Mouse (Mus musculus) cerebellum, adult 2 months (tissue): ENCODE measurements around the gene Ttc32. TPM values are rescaled to one million over a fixed set of nuclear protein-coding genes. Genes with fewer than 3 reads are reported as not detected.

ENCODE experiments used
- DNase-seq, 2 experiments: peaks; one replicate each; pipeline ENCODE4 v3.0.0; 2021
- H3K27ac ChIP-seq: fragments of 200-500 bp; 2 replicates; pipeline ENCODE4 v1.5.1; 2012; ENCODE audit warnings: low read length, control low read depth, inconsistent platforms; ENCODE audit not compliant: insufficient read depth
- H3K27me3 ChIP-seq: fragments of 200-500 bp; 2 replicates; pipeline ENCODE4 v1.6.1; 2012; ENCODE audit warnings: inconsistent platforms, mild to moderate bottlenecking, low read length, moderate library complexity; ENCODE audit not compliant: control insufficient read depth, insufficient read depth
- H3K4me1 ChIP-seq: fragments of 200-500 bp; 2 replicates; pipeline ENCODE4 v1.6.1; 2011; ENCODE audit warnings: low read length; ENCODE audit not compliant: control insufficient read depth, insufficient read depth
- H3K4me3 ChIP-seq: fragments of 200-500 bp; replicated peaks from 2 replicates; pipeline ENCODE3; 2011; ENCODE audit warnings: mild to moderate bottlenecking, low read depth, low read length, control low read depth; ENCODE audit not compliant: insufficient read depth
- CTCF ChIP-seq: fragments of 200-500 bp; IDR thresholded peaks from 2 replicates; pipeline ENCODE4 v1.5.1; 2011; ENCODE audit warnings: low read depth, mild to moderate bottlenecking, control low read depth, low read length, moderate library complexity, borderline replicate concordance; ENCODE audit not compliant: insufficient read depth
- POLR2A ChIP-seq: fragments of 200-500 bp; IDR thresholded peaks from 2 replicates; pipeline ENCODE4 v1.6.1; 2011; ENCODE audit warnings: low read length, control low read depth, borderline replicate concordance; ENCODE audit not compliant: insufficient read depth
- WGBS: fragments of 180-500 bp; shearing (Covaris S2); methylation state at CpG from one replicate; pipeline ENCODE4 v1.1.7; 2018; 5-methylcytosine and 5-hydroxymethylcytosine counted together
- polyA plus RNA-seq: library from polyadenylated mRNA; depleted of rRNA; stranded (reverse); fragments of >200 nt; gene quantifications from 2 replicates; pipeline ENCODE4 v1.2.3, GENCODE M21; 2012

The Ttc32 gene
- polyA plus RNA-seq, 1 experiment = 6.5 TPM

GRCm38 (mm10) chr12:9033140-9033539 lies 3.3 kb downstream of the Ttc32 start:
- DNase-seq = no peak
- H3K27me3 ChIP-seq = no peaks in the 10 kb centered on the region
- TF ChIP-seq CTCF = no peak
- no peak for TF ChIP-seq POLR2A

GRCm38 (mm10) chr12:9036409-9036808 lies 6.6 kb downstream of the Ttc32 start:
- no peak overlapping the region for H3K4me3 ChIP-seq
- WGBS = 84% methylated on average over 9 of the region's 9 CpGs
- H3K4me1 ChIP-seq = no peaks in the 10 kb centered on the region
- H3K27me3 ChIP-seq = no peaks in the 10 kb centered on the region
- no peak overlapping the region for H3K27ac ChIP-seq
- DNase-seq = no peak
- TF ChIP-seq CTCF (no peak), POLR2A (no peak)

More at GRCm38 (mm10) chr12:9033140-9033539, 3.3 kb downstream of the Ttc32 start:
- Histone ChIP-seq H3K27ac (no peak overlapping the region), H3K4me1 (no peaks in the 10 kb centered on the region), H3K4me3 (no peak overlapping the region)

- Histone ChIP-seq H3K27me3 (no peaks in the 10 kb centered on the region), H3K27ac (no peak overlapping the region), H3K4me1 (no peaks in the 10 kb centered on the region), H3K4me3 (no peak overlapping the region)
- no peak for DNase-seq
- no peak for TF ChIP-seq CTCF
- no peak for TF ChIP-seq POLR2A
- WGBS = 73% methylated on average over 5 of the region's 5 CpGs
Observed at GRCm38 (mm10) chr12:9040177-9040576, 10.4 kb downstream of the Ttc32 start.

GRCm38 (mm10) chr12:9040686-9041085 lies 10.9 kb downstream of the Ttc32 start:
- WGBS = 88% methylated on average over 7 of the region's 7 CpGs
- no peaks in the 10 kb centered on the region for H3K27me3 ChIP-seq
- H3K27ac ChIP-seq = no peak overlapping the region
- no peak for DNase-seq
- H3K4me3 ChIP-seq = no peak overlapping the region
- TF ChIP-seq POLR2A (no peak), CTCF (no peak)
- no peaks in the 10 kb centered on the region for H3K4me1 ChIP-seq

GRCm38 (mm10) chr12:9042316-9042715 lies 12.5 kb downstream of the Ttc32 start:
- DNase-seq = no peak
- no peak overlapping the region for H3K27ac ChIP-seq

GRCm38 (mm10) chr12:9042759-9043158 lies 13.0 kb downstream of the Ttc32 start:
- DNase-seq = no peak
- Histone ChIP-seq H3K27me3 (no peaks in the 10 kb centered on the region), H3K27ac (no peak overlapping the region), H3K4me1 (no peaks in the 10 kb centered on the region), H3K4me3 (no peak overlapping the region)
- 90% methylated on average over 3 of the region's 3 CpGs for WGBS
- TF ChIP-seq POLR2A (no peak), CTCF (no peak)

More at GRCm38 (mm10) chr12:9042316-9042715, 12.5 kb downstream of the Ttc32 start:
- H3K4me1 ChIP-seq = no peaks in the 10 kb centered on the region
- no peaks in the 10 kb centered on the region for H3K27me3 ChIP-seq
- 48% methylated on average over 5 of the region's 5 CpGs for WGBS
- no peak for TF ChIP-seq CTCF
- TF ChIP-seq POLR2A = no peak
- H3K4me3 ChIP-seq = no peak overlapping the region

- TF ChIP-seq CTCF (no peak), POLR2A (no peak)
- no peaks in the 10 kb centered on the region for H3K27me3 ChIP-seq
- WGBS = 95% methylated on average over 7 of the region's 7 CpGs
Observed at GRCm38 (mm10) chr12:9044666-9045065, 14.9 kb downstream of the Ttc32 start.

GRCm38 (mm10) chr12:9046674-9047073 lies 16.9 kb downstream of the Ttc32 start:
- no peak for TF ChIP-seq POLR2A
- 85% methylated on average over 4 of the region's 4 CpGs for WGBS
- no peaks in the 10 kb centered on the region for H3K27me3 ChIP-seq
- H3K4me3 ChIP-seq = no peak overlapping the region
- no peaks in the 10 kb centered on the region for H3K4me1 ChIP-seq
- no peak for DNase-seq
- no peak overlapping the region for H3K27ac ChIP-seq

More at GRCm38 (mm10) chr12:9044666-9045065, 14.9 kb downstream of the Ttc32 start:
- Histone ChIP-seq H3K27ac (no peak overlapping the region), H3K4me3 (no peak overlapping the region), H3K4me1 (no peaks in the 10 kb centered on the region)
- no peak for DNase-seq
